Mouse (Mus musculus) forebrain, embryonic 13.5 days (tissue): ENCODE data around the gene Arid1b. TPM values are rescaled to one million over a fixed set of nuclear protein-coding genes. Genes with fewer than 3 reads are reported as not detected.

Experiments
- ATAC-seq: fragments of 200-750 bp; cut with Nextera tagmentation; 2 replicates; pipeline ENCODE4 v1.8.0; 2017
- H3K27ac ChIP-seq: fragments of 300-500 bp; sonication (generic); 2 replicates; pipeline ENCODE4 v1.5.1; 2015; ENCODE audit warnings: inconsistent platforms, mild to moderate bottlenecking, moderate library complexity
- H3K27me3 ChIP-seq: fragments of 300-500 bp; sonication (generic); 2 replicates; pipeline ENCODE4 v1.6.1; 2015; ENCODE audit warnings: mild to moderate bottlenecking, inconsistent platforms
- H3K36me3 ChIP-seq: fragments of 300-500 bp; sonication (generic); 2 replicates; pipeline ENCODE4 v1.6.1; 2015; ENCODE audit warnings: mild to moderate bottlenecking, inconsistent platforms; ENCODE audit not compliant: poor library complexity, severe bottlenecking
- H3K4me1 ChIP-seq: fragments of 300-500 bp; sonication (generic); 2 replicates; pipeline ENCODE4 v1.6.1; 2015; ENCODE audit warnings: inconsistent platforms
- H3K4me2 ChIP-seq: fragments of 300-500 bp; sonication (generic); 2 replicates; pipeline ENCODE4 v1.6.1; 2015; ENCODE audit warnings: inconsistent platforms, mild to moderate bottlenecking, moderate library complexity
- H3K4me3 ChIP-seq: fragments of 300-500 bp; sonication (generic); 2 replicates; pipeline ENCODE4 v1.5.1; 2015; ENCODE audit warnings: mild to moderate bottlenecking, inconsistent platforms
- H3K9ac ChIP-seq: fragments of 300-500 bp; sonication (generic); 2 replicates; pipeline ENCODE4 v1.6.1; 2015; ENCODE audit warnings: mild to moderate bottlenecking, inconsistent platforms
- H3K9me3 ChIP-seq: fragments of 300-500 bp; sonication (generic); replicated peaks from 2 replicates; pipeline ENCODE4 v1.6.1; 2016; ENCODE audit warnings: inconsistent platforms
- WGBS: fragments of 180-500 bp; shearing (Covaris S2); methylation state at CpG from one replicate; pipeline ENCODE4 v1.1.7; 2015; 5-methylcytosine and 5-hydroxymethylcytosine counted together
- polyA plus RNA-seq: library from polyadenylated mRNA; unstranded; fragments of >200 nt; fragmentation: Nextera tagmentation; extraction: Ambion mirVana; gene quantifications from 2 replicates; pipeline ENCODE4 v1.2.1, GENCODE M21; 2015

Arid1b gene
- polyA plus RNA-seq, 1 experiment from 2014 or later = 11.7 TPM

GRCm38 (mm10) chr17:5050970-5051530 lies 56.9 kb downstream of the Arid1b start:
- no peak for ATAC-seq
- Histone ChIP-seq H3K9me3 (no peaks in the 10 kb centered on the region), H3K4me2 (no peak overlapping the region), H3K36me3 (peaks cover 5% of the 10 kb centered on the region; the same call in 1 of the 2 replicates), H3K27me3 (no peaks in the 10 kb centered on the region), H3K4me1 (peaks cover 36% of the 10 kb centered on the region), H3K9ac (no peak overlapping the region), H3K4me3 (no peak overlapping the region), H3K27ac (no peak overlapping the region)
- 76% methylated on average over 7 of the region's 7 CpGs for WGBS

GRCm38 (mm10) chr17:5052091-5052799 lies 58.1 kb downstream of the Arid1b start:
- Histone ChIP-seq H3K36me3 (peaks cover 5% of the 10 kb centered on the region; the same call in 1 of the 2 replicates), H3K4me1 (peaks cover 45% of the 10 kb centered on the region), H3K9me3 (no peaks in the 10 kb centered on the region), H3K9ac (no peak overlapping the region), H3K4me3 (no peak overlapping the region), H3K4me2 (no peak overlapping the region), H3K27me3 (no peaks in the 10 kb centered on the region), H3K27ac (no peak overlapping the region)
- WGBS = 53% methylated on average over 10 of the region's 10 CpGs
- no peak for ATAC-seq

DNA sequence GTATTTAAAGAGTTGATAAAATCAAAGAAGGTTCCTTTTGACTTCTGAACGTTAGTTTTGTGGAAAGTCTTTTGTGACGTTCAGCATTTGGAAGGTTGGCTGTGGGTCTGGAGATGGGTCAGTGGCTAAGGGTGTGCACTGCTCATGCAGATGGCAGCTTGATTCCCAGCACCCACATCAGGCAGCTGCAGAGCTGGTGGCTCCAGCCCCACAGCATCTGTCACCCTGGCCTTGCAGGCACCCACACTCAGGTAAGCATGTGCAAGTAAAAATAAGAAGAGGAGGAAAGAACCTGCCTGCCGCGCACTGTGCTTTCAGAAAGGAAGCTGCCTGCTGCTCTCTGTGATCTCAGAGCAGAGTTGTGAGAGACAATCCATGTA lies 58.7 kb downstream of the Arid1b start:
- H3K27ac ChIP-seq = no peak overlapping the region
- H3K4me2 ChIP-seq = no peak overlapping the region
- H3K4me3 ChIP-seq = no peak overlapping the region
- no peaks in the 10 kb centered on the region for H3K27me3 ChIP-seq
- H3K4me1 ChIP-seq = peaks cover 46% of the 10 kb centered on the region
- 0 out of 2 replicates have a peak, but pooled peaks have one; percentile 50 for ATAC-seq
- H3K9me3 ChIP-seq = no peaks in the 10 kb centered on the region
- peaks cover 5% of the 10 kb centered on the region; the same call in 1 of the 2 replicates for H3K36me3 ChIP-seq
- H3K9ac ChIP-seq = no peak overlapping the region
- WGBS = 81% methylated on average over 4 of the region's 4 CpGs

DNA sequence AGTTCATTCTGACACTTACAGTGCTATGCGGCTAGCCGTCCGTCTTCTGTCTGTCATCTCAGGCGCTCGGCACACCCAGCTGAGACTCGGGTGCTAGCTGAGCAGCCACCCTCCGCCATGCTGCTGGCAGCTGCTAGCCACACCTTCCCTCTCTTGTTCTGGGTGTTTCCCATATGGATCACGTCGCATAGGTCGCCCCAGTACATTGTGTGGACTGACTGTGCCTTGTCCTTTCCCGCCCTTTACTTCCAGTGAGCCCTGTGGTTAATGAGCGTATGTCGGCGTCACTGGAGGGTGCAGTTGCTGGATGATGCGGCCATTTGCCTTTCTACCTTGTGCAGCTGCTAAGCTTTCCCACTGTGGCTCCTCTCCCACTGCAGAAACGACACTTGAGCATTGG lies 59.1 kb downstream of the Arid1b start:
- H3K4me1 ChIP-seq = peaks cover 50% of the 10 kb centered on the region
- ATAC-seq = 0 out of 2 replicates have a peak, but pooled peaks have one; percentile 19
- 78% methylated on average over 16 of the region's 16 CpGs for WGBS
- H3K9ac ChIP-seq = no peak overlapping the region
- no peaks in the 10 kb centered on the region for H3K9me3 ChIP-seq
- no peak overlapping the region for H3K4me2 ChIP-seq
- H3K36me3 ChIP-seq = peaks cover 5% of the 10 kb centered on the region; the same call in 1 of the 2 replicates
- no peaks in the 10 kb centered on the region for H3K27me3 ChIP-seq
- no peak overlapping the region for H3K4me3 ChIP-seq
- no peak overlapping the region for H3K27ac ChIP-seq

- Histone ChIP-seq H3K27me3 (no peaks in the 10 kb centered on the region), H3K9me3 (no peaks in the 10 kb centered on the region), H3K9ac (no peak overlapping the region), H3K4me2 (no peak overlapping the region), H3K4me3 (no peak overlapping the region), H3K27ac (no peak overlapping the region), H3K4me1 (peaks cover 71% of the 10 kb centered on the region), H3K36me3 (peaks cover 5% of the 10 kb centered on the region; the same call in 1 of the 2 replicates)
- no peak for ATAC-seq
- WGBS = 82% methylated on average over 6 of the region's 6 CpGs
These were observed 61.3 kb downstream of the Arid1b start for GRCm38 (mm10) chr17:5055412-5055811.

DNA sequence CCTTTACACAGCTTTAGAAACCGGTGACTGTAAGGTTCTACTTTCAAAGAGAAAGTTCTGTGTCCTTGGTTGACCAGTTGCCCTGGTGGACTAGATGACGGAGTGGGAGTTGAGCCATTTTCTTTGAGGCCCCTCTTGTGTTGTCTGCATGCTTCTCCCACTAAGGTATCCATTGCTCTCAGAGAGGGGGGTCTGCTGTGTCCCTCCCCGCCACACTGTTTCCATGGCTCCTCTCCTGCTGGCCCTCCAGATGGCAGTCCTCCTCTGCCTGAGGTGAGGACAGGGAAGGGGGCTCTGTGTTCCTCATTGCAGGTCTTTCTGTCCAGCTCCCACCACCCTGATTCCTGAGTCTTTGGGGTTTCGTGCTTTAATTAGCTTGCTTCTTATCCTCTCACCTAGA lies 62.5 kb downstream of the Arid1b start:
- 65% methylated on average over 4 of the region's 4 CpGs for WGBS
- Histone ChIP-seq H3K9ac (no peak overlapping the region), H3K9me3 (no peaks in the 10 kb centered on the region), H3K4me2 (no peak overlapping the region), H3K4me1 (peaks cover 69% of the 10 kb centered on the region), H3K27ac (no peak overlapping the region), H3K36me3 (peaks cover 5% of the 10 kb centered on the region; the same call in 1 of the 2 replicates), H3K27me3 (no peaks in the 10 kb centered on the region), H3K4me3 (no peak overlapping the region)
- no peak for ATAC-seq

DNA sequence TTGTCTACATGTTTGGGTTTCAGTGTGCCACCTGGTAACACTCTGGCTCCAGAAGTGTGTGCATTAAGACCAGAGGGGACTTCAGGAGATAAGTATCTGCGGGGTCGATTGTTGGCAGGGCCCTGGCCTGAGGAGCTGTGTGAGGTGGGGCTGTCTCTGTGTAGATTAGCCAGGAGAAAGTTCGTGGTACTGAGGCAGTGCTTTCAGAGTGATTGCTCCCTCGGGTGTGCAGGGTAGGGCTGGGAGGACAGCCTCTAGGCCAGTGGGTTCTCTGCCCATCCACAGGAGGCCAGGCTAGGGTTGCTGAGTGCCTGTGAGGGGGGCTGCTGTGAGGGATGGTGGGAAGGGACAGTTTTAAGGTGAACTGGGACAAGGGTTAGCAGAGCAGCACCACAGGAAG lies 63.2 kb downstream of the Arid1b start:
- 0 out of 2 replicates have a peak overlapping the region, but pooled peaks have one; percentile 7 for H3K27ac ChIP-seq
- no peak overlapping the region for H3K4me3 ChIP-seq
- H3K27me3 ChIP-seq = no peaks in the 10 kb centered on the region
- peaks cover 63% of the 10 kb centered on the region for H3K4me1 ChIP-seq
- H3K9ac ChIP-seq = no peak overlapping the region
- ATAC-seq = 0 out of 2 replicates have a peak, but pooled peaks have one; percentile 35
- H3K9me3 ChIP-seq = no peaks in the 10 kb centered on the region
- H3K36me3 ChIP-seq = peaks cover 5% of the 10 kb centered on the region; the same call in 1 of the 2 replicates
- no peak overlapping the region for H3K4me2 ChIP-seq
- 29% methylated on average over 4 of the region's 4 CpGs for WGBS

DNA sequence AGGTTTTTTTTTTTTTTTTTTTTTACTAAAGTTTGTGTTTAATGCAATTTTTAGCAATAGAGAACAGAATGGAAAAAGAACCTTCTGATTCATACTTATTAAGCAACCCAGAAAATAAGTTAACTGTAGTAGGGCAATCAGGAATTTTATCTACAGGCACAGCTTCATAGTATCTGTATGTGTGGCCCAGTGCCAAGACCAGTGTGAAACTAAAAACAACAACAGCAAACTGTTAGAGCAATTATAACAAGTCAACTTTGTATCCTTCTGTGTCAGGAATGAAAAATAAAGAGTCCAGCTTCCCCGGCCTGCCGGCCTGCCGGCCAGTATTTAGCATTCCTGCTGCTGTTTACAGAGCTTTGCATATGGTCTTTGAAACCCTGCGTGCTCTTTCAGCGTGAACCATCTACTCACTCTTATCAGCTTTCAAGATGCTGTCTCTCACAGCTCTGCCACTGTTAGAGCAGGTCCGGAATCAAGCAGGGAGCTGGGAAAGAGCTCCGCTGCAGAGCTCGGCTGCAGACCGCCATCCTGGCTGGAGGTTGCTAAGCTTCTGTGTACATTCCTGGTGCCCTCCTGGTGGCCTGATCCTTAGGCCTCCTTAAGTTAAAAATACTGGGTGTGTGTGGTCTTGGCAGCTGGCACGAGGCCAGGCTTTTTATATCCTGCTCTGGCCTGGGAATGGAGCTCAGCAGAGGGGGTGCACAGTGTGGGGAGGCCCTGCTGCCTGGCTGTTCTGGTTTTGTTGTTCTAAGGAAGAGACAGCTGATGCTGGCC lies 64.0 kb downstream of the Arid1b start:
- no peak overlapping the region for H3K9ac ChIP-seq
- peak overlapping the region; percentile 41 for H3K4me2 ChIP-seq
- peaks cover 55% of the 10 kb centered on the region for H3K4me1 ChIP-seq
- peaks cover 5% of the 10 kb centered on the region; the same call in 1 of the 2 replicates for H3K36me3 ChIP-seq
- H3K9me3 ChIP-seq = no peaks in the 10 kb centered on the region
- under 1% methylated on average over 10 of the region's 10 CpGs for WGBS
- no peaks in the 10 kb centered on the region for H3K27me3 ChIP-seq
- no peak overlapping the region for H3K4me3 ChIP-seq
- peak overlapping the region; percentile 40; the same call in 1 of the 2 replicates for H3K27ac ChIP-seq
- ATAC-seq = peak; percentile 83

DNA sequence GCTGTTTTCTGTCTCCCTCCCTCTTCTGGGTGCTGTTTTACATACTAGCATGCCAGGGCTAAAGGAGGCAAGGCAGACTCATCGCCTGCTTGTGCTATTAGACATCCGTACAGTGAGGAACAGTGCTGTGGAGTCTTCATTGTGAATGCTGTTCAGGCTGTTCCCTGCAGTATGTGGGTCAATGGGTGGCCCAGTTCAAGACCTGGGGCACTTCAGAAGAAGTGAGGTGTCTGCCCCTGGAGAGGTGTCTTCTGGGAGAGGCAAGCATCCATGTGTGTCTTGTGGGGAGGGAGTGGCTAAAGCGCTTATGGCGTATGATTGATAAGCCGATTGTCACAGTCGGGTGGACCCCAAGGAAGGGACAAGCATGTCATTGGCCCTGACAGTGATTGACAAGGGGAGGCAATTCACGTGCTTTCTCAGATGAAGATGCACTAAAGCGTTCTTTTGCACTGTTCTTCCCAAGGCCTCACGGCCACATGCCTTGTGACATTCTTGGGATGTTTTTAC lies 65.0 kb downstream of the Arid1b start:
- H3K9me3 ChIP-seq = no peaks in the 10 kb centered on the region
- no peak overlapping the region for H3K4me3 ChIP-seq
- peaks cover 50% of the 10 kb centered on the region for H3K4me1 ChIP-seq
- H3K27me3 ChIP-seq = no peaks in the 10 kb centered on the region
- H3K36me3 ChIP-seq = 0 out of 2 replicates have a peak, but pooled peaks cover 5% of the 10 kb centered on the region
- H3K9ac ChIP-seq = no peak overlapping the region
- WGBS = 68% methylated on average over 9 of the region's 9 CpGs
- H3K27ac ChIP-seq = no peak overlapping the region
- H3K4me2 ChIP-seq = no peak overlapping the region
- ATAC-seq = no peak

DNA sequence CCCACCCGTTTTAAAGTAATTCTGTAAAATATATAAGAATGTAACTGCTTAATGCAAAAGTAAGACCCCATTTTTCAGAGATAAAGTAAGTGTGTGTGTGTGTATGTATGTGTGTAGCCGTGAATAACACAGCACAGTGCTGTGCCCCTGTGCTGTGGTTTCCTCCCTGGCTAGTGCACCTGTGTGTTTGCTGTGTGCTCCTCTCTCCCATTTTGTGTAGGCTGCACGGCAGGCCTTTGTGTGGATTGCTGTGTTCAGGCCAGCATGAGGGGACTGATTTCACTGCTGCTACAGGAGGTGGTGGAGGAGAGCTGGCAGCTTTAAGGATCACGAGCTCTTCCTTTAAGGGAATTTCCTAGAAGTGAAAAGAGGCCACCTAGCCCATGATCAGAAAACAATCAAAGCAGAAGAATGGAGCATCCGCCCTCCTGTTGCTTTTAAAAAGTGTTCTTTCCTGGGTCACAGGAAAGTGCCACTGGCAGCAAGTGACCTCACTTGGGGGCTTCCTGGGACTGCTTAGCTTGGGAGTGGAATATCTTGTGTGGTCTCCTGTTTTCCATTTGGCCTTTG lies 66.5 kb downstream of the Arid1b start:
- no peak overlapping the region for H3K9ac ChIP-seq
- H3K4me2 ChIP-seq = no peak overlapping the region
- no peaks in the 10 kb centered on the region for H3K27me3 ChIP-seq
- 0 out of 2 replicates have a peak, but pooled peaks cover 2% of the 10 kb centered on the region for H3K36me3 ChIP-seq
- no peak for ATAC-seq
- H3K9me3 ChIP-seq = no peaks in the 10 kb centered on the region
- peaks cover 58% of the 10 kb centered on the region for H3K4me1 ChIP-seq
- 49% methylated on average over 5 of the region's 5 CpGs for WGBS
- no peak overlapping the region for H3K27ac ChIP-seq
- H3K4me3 ChIP-seq = no peak overlapping the region

DNA sequence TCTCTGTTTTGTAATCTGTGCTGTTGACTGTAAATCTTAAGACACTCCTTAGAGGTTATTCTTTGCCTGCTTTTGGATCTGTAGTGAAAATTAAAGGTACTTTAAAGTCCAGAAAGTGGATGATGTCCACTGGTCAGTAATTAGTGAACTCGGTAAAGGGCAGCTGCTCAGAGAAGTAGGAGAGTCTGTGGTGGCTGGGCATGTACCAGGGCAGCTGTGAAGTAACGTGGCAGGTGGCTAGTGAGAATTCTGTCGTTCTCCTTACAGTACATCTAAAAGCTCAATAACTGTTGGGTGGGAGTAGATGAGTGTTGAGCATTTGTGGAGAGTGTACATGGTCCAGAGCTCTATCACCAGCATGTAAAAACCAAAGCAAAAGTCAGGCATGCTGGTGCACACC lies 67.1 kb downstream of the Arid1b start:
- H3K4me2 ChIP-seq = no peak overlapping the region
- no peak overlapping the region for H3K27ac ChIP-seq
- ATAC-seq = no peak
- H3K9ac ChIP-seq = no peak overlapping the region
- no peaks in the 10 kb centered on the region for H3K9me3 ChIP-seq
- 77% methylated on average over 3 of the region's 3 CpGs for WGBS
- peaks cover 64% of the 10 kb centered on the region for H3K4me1 ChIP-seq
- no peaks in the 10 kb centered on the region for H3K27me3 ChIP-seq
- no peak overlapping the region for H3K4me3 ChIP-seq
- no peaks in the 10 kb centered on the region for H3K36me3 ChIP-seq
